ENCODE assay signal across 9 mouse cellular contexts in genomic region chr3:121258521-121259478, GRCm38 (mm10). TPM values are rescaled to one million over a fixed set of nuclear protein-coding genes. Genes with fewer than 3 reads are reported as not detected.
DNase-seq lines count a peak whose midpoint lies in the region; ATAC-seq lines count a peak whose summit lies in the region.
"Had no signal": no experiment of that assay in that cellular context is flagged by ENCODE, and none has a peak within 500 bp of the region (broad histone marks: within the 10 kb centered on the region; RNA-seq: fewer than 3 reads in every experiment).

No protein-coding gene starts in this region.

- WGBS in heart, embryonic 10.5 days, result 75% methylated on average over 20 of the region's 20 CpGs
- WGBS in liver, embryonic 12.5 days (ENCODE audit: insufficient replicate concordance), result 70% methylated on average over 20 of the region's 20 CpGs

- no peak for ATAC-seq in liver, embryonic 12.5 days
- ATAC-seq: forebrain, postnatal 0 days had no signal

- H3K27me3 ChIP-seq in heart, embryonic 10.5 days (ENCODE audit: insufficient read depth, poor library complexity, severe bottlenecking), result peaks cover 54% of the 10 kb centered on the region
- peaks cover 12% of the 10 kb centered on the region; the same call in 1 of the 2 replicates for H3K27me3 ChIP-seq in liver, embryonic 12.5 days (replicated peaks)

- H3K4me2 ChIP-seq in liver, embryonic 12.5 days, result peak overlapping the region; percentile 97

- H3K9me3 ChIP-seq in heart, embryonic 10.5 days, result no peaks in the 10 kb centered on the region
- H3K9me3 ChIP-seq in liver, embryonic 12.5 days (replicated peaks), result no peaks in the 10 kb centered on the region

- no peak overlapping the region for H3K9ac ChIP-seq in liver, embryonic 12.5 days
- H3K9ac ChIP-seq: forebrain, postnatal 0 days had no signal

- peak; percentile 25 to 29 for DNase-seq in heart, adult 18-20 months
- no peak for DNase-seq in heart, embryonic 10.5 days (ENCODE audit: low spot score)
- peak; percentile 15 for DNase-seq in 3T3-L1 (ENCODE audit: low read depth, low spot score)
- peak; percentile 50 to 58 for DNase-seq in cerebellum, postnatal 25 days
- no peak for DNase-seq in c-Kit-positive CD71-positive TER-119-positive erythroid progenitor cells, embryonic 14.5 days (ENCODE audit: low spot score)
- DNase-seq in layer of hippocampus, adult 18-20 months (ENCODE audit: low spot score in 2 of 2), result no peak
- no peak for DNase-seq in T-cell, adult 2 months (ENCODE audit: low spot score)
- DNase-seq: forebrain, postnatal 0 days had no signal

- no peak overlapping the region for H3K4me3 ChIP-seq in heart, embryonic 10.5 days
- 0 out of 2 replicates have a peak overlapping the region, but pooled peaks have one; percentile 9 for H3K4me3 ChIP-seq in liver, embryonic 12.5 days

- peaks cover 19% of the 10 kb centered on the region for H3K4me1 ChIP-seq in heart, embryonic 10.5 days
- H3K4me1 ChIP-seq in liver, embryonic 12.5 days, result peaks cover 62% of the 10 kb centered on the region

- H3K36me3 ChIP-seq in heart, embryonic 10.5 days, result no peaks in the 10 kb centered on the region
- H3K36me3 ChIP-seq in liver, embryonic 12.5 days, result peaks cover 42% of the 10 kb centered on the region

- H3K27ac ChIP-seq in heart, embryonic 10.5 days, result no peak overlapping the region
- H3K27ac ChIP-seq in liver, embryonic 12.5 days, result peak overlapping the region; percentile 85

RNA-seq across cellular contexts. Expression of gene Tmem56, which starts 24.1 kb away (rescaled TPM):
- 1 to 10 TPM; 1.3 to 1.7 TPM for total RNA-seq in heart, adult 18-20 months (2021)
- 3.0 and 3.5 TPM in 2 replicates for polyA plus RNA-seq in heart, embryonic 10.5 days (2016; fragmentation: Nextera tagmentation; extraction: Ambion mirVana)
- 29.8 and 32.2 TPM in 2 replicates for polyA plus RNA-seq in liver, embryonic 12.5 days (2016; fragmentation: Nextera tagmentation; extraction: Ambion mirVana)
- 10 to 100 TPM; 31.4 to 32.5 TPM for total RNA-seq in layer of hippocampus, adult 18-20 months (2021)

RNA-seq across cellular contexts. Expression of gene Alg14, which starts 32.8 kb away (rescaled TPM):
- total RNA-seq in heart, adult 18-20 months (2021), result 10 to 100 TPM; 12.4 to 13.5 TPM
- 40.1 and 44.5 TPM in 2 replicates for polyA plus RNA-seq in heart, embryonic 10.5 days (2016; fragmentation: Nextera tagmentation; extraction: Ambion mirVana)
- 18.1 and 20.0 TPM in 2 replicates for polyA plus RNA-seq in liver, embryonic 12.5 days (2016; fragmentation: Nextera tagmentation; extraction: Ambion mirVana)
- total RNA-seq in layer of hippocampus, adult 18-20 months (2021), result 10 to 100 TPM; 16.0 to 17.5 TPM

Comparison
In these comparisons a context has a peak if more than half of its experiments do, and no peak if none do; other contexts are left out.
1. DNase-seq: peak in heart, adult 18-20 months (2 of 2), 3T3-L1 (single experiment) and cerebellum, postnatal 25 days (2 of 2); none in heart, embryonic 10.5 days (single experiment), c-Kit-positive CD71-positive TER-119-positive erythroid progenitor cells, embryonic 14.5 days (single experiment), layer of hippocampus, adult 18-20 months (0 of 2) and T-cell, adult 2 months (single experiment).
2. RNA of gene Tmem56, which starts 24.1 kb away (total RNA-seq): 31.4 to 32.5 TPM in layer of hippocampus, adult 18-20 months; 1.3 to 1.7 TPM in heart, adult 18-20 months; every median in the first group is over 10 times any median in the second.